Mouse (Mus musculus) stomach, embryonic 16.5 days (tissue): Measurements from ENCODE around the gene Pgpep1l. TPM values are rescaled to one million over a fixed set of nuclear protein-coding genes. Genes with fewer than 3 reads are reported as not detected.

ENCODE experiments used
- ATAC-seq: fragments of 200-750 bp; cut with Nextera tagmentation; 2 replicates; pipeline ENCODE4 v1.8.0; 2017; ENCODE audit warnings: moderate number of reproducible peaks, moderate TSS enrichment; ENCODE audit not compliant: insufficient read depth, low FRiP score
- H3K27ac ChIP-seq: fragments of 300-500 bp; sonication (generic); 2 replicates; pipeline ENCODE4 v1.5.1; 2014; ENCODE audit warnings: low read length
- H3K27me3 ChIP-seq: fragments of 300-500 bp; sonication (generic); 2 replicates; pipeline ENCODE4 v1.6.1; 2014; ENCODE audit warnings: low read length, control low read depth, mixed read lengths; ENCODE audit not compliant: control insufficient read depth, insufficient read depth
- H3K36me3 ChIP-seq: fragments of 300-500 bp; sonication (generic); 2 replicates; pipeline ENCODE4 v1.6.1; 2014; ENCODE audit warnings: low read length; ENCODE audit not compliant: control insufficient read depth, insufficient read depth
- H3K4me1 ChIP-seq: fragments of 300-500 bp; sonication (generic); 2 replicates; pipeline ENCODE4 v1.6.1; 2014; ENCODE audit warnings: low read length, control low read depth, mixed read lengths; ENCODE audit not compliant: control insufficient read depth, insufficient read depth
- H3K4me2 ChIP-seq: fragments of 300-500 bp; sonication (generic); 2 replicates; pipeline ENCODE4 v1.6.1; 2014; ENCODE audit warnings: low read depth, low read length, mixed read lengths
- H3K4me3 ChIP-seq: fragments of 300-500 bp; sonication (generic); replicated peaks from 2 replicates; pipeline ENCODE4 v1.5.1; 2014; ENCODE audit warnings: mild to moderate bottlenecking, low read length
- H3K9ac ChIP-seq: fragments of 300-500 bp; sonication (generic); 2 replicates; pipeline ENCODE4 v1.6.1; 2014; ENCODE audit warnings: low read length
- H3K9me3 ChIP-seq: fragments of 300-500 bp; sonication (generic); replicated peaks from 2 replicates; pipeline ENCODE4 v1.6.1; 2016; ENCODE audit warnings: low read length, control low read depth; ENCODE audit not compliant: control insufficient read depth
- WGBS: fragments of 180-500 bp; shearing (Covaris S2); extraction: QIAGEN DNeasy Blood & Tissue Kit; methylation state at CpG from one replicate; pipeline ENCODE4 v1.1.7; 2014; 5-methylcytosine and 5-hydroxymethylcytosine counted together
- polyA plus RNA-seq: library from polyadenylated mRNA; unstranded; fragments of >200 nt; fragmentation: Nextera tagmentation; extraction: Ambion mirVana; gene quantifications from 2 replicates; pipeline ENCODE4 v1.2.1, GENCODE M21; 2015

Pgpep1l gene
- polyA plus RNA-seq, 1 experiment from 2014 or later: not detected

GRCm38 (mm10) chr7:68273515-68273914 is 9.5 kb upstream of the Pgpep1l start, which contains the start of gene Fam169b:
Fam169b (plus strand) TSS chr7:68273839.
- no peak within 1 kb of the TSS for H3K9ac ChIP-seq
- no peak for ATAC-seq
- peaks cover 3% of the 10 kb centered on the region; the same call in 1 of the 2 replicates for H3K27me3 ChIP-seq
- peaks cover 8% of the 10 kb centered on the region; the same call in 1 of the 2 replicates for H3K4me1 ChIP-seq
- H3K9me3 ChIP-seq: no peaks in the 10 kb centered on the region
- H3K4me3 ChIP-seq: no peak within 1 kb of the TSS
- no peak within 1 kb of the TSS for H3K4me2 ChIP-seq
- no peak within 1 kb of the TSS for H3K27ac ChIP-seq
- no peaks in the 10 kb centered on the region for H3K36me3 ChIP-seq

DNA sequence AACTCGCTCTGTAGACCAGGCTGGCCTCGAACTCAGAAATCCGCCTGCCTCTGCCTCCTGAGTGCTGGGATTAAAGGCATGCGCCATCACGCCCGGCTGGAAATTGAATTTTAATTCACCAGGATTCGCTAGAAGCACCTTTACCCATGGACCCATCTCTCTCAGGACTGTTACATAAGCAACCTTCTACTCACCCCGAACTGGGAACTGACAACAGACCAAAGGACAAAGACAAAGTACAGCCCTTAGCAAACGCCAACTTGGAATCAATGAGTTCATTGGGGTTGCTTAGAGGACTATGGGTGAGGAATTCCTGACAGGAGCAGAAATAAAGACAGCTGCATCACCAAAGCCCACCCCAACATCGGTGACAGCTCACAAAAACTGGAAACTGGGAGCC is 8.6 kb upstream of the Pgpep1l start:
- Histone ChIP-seq H3K27ac (no peak overlapping the region), H3K9me3 (no peaks in the 10 kb centered on the region), H3K4me1 (peaks cover 8% of the 10 kb centered on the region; the same call in 1 of the 2 replicates), H3K36me3 (no peaks in the 10 kb centered on the region), H3K9ac (no peak overlapping the region), H3K4me3 (no peak overlapping the region), H3K4me2 (no peak overlapping the region), H3K27me3 (peaks cover 3% of the 10 kb centered on the region; the same call in 1 of the 2 replicates)
- no peak for ATAC-seq
- 86% methylated on average over 10 of the region's 10 CpGs for WGBS

DNA sequence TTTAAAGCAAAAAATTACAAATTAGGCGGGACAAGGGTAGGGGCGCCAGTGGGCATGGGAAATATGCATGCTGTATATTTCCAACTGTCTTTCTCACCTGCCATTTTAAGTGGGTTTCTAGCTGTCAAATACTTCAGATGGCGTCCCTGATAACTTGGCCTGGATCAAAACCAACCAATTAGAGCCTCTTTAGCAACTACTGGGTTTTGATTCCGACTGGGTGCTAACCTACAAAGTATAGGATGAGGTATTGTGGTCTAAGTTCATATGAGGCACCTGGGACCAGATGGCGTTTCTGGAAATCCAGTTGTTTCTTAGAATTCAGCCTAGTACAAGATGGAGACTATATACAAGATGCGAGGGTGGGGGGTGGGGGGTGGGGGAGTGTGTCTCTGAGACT is 7.8 kb upstream of the Pgpep1l start:
- WGBS: 92% methylated on average over 6 of the region's 6 CpGs
- peaks cover 3% of the 10 kb centered on the region; the same call in 1 of the 2 replicates for H3K27me3 ChIP-seq
- H3K9ac ChIP-seq: no peak overlapping the region
- no peaks in the 10 kb centered on the region for H3K9me3 ChIP-seq
- H3K4me3 ChIP-seq: no peak overlapping the region
- no peaks in the 10 kb centered on the region for H3K36me3 ChIP-seq
- no peak overlapping the region for H3K4me2 ChIP-seq
- no peak overlapping the region for H3K27ac ChIP-seq
- peaks cover 8% of the 10 kb centered on the region; the same call in 1 of the 2 replicates for H3K4me1 ChIP-seq
- no peak for ATAC-seq

DNA sequence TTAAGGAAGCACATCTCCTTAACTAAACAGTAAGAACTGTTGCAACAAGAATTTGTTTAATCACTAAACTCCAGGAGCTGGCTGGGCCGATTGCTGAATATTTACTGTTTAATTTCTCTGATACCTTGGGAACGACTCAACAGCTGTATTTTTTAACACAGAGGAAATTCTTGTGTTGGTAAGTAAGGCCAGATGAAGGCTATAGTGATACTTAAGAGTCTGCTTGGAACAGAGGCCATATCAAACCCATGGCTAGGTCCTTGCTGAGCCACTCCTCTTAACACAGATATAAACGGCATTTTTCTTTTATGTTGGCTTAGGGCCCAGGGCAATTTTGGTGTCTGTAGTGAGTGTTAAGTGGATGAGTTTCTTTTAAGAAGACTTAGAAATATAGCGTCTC is 6.5 kb upstream of the Pgpep1l start:
- H3K27me3 ChIP-seq: no peaks in the 10 kb centered on the region
- peaks cover 4% of the 10 kb centered on the region; the same call in 1 of the 2 replicates for H3K4me1 ChIP-seq
- no peaks in the 10 kb centered on the region for H3K9me3 ChIP-seq
- no peak overlapping the region for H3K4me3 ChIP-seq
- H3K4me2 ChIP-seq: no peak overlapping the region
- no peak overlapping the region for H3K9ac ChIP-seq
- H3K27ac ChIP-seq: no peak overlapping the region
- WGBS: 30% methylated on average over 4 of the region's 4 CpGs
- ATAC-seq: 0 out of 2 replicates have a peak, but pooled peaks have one; percentile 47
- H3K36me3 ChIP-seq: no peaks in the 10 kb centered on the region

DNA sequence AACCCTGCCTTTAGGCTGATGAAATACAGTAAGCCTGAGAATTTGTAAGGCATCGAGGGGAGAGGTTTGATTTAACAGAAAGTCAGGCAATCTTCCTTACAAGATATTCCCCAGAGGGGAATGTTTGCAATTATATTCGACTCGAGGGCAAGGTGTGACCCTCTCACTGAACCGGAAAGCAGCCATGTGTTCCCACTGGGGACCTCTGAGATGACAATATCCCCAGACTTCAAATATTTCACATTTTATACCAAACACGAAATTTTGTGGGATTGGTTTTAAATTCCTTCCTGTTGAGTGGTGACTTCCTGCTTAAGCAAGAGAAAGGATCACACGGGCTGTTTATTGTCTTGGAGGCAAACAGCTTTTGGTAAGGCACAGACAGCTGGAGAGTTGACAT is 2.7 kb upstream of the Pgpep1l start:
- 13% methylated on average over 6 of the region's 6 CpGs for WGBS
- no peak overlapping the region for H3K27ac ChIP-seq
- ATAC-seq: no peak

DNA sequence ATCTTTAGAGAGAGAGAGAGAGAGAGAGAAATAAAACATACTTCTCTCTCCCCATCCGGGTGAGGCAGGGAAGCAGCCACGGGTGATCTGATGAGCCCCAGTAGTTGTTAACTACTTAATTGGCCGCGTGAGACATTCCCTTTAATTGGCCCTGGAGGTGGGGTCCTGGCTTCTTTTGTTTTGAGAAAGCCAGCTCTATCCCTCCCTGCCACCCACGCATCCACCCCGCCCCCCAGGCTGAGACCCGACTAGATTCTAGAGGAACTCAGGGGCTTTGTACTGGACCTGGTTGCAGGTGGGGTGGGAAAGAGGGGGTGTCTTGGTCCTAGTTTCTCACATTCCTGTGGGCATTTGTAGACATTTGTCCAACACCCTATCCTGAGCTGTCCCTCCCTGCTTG is 1.4 kb upstream of the Pgpep1l start:
- no peak for ATAC-seq
- Histone ChIP-seq H3K4me3 (no peak overlapping the region), H3K9me3 (no peaks in the 10 kb centered on the region), H3K27ac (no peak overlapping the region), H3K9ac (no peak overlapping the region), H3K36me3 (no peaks in the 10 kb centered on the region), H3K27me3 (0 out of 2 replicates have a peak, but pooled peaks cover 4% of the 10 kb centered on the region), H3K4me1 (peaks cover 12% of the 10 kb centered on the region), H3K4me2 (no peak overlapping the region)
- WGBS: 44% methylated on average over 7 of the region's 7 CpGs

More for the DNA sequence above, 2.7 kb upstream of the Pgpep1l start:
- peaks cover 16% of the 10 kb centered on the region for H3K4me1 ChIP-seq
- H3K9ac ChIP-seq: no peak overlapping the region
- H3K4me2 ChIP-seq: no peak overlapping the region
- H3K27me3 ChIP-seq: 0 out of 2 replicates have a peak, but pooled peaks cover 4% of the 10 kb centered on the region
- H3K4me3 ChIP-seq: no peak overlapping the region
- no peaks in the 10 kb centered on the region for H3K9me3 ChIP-seq
- H3K36me3 ChIP-seq: no peaks in the 10 kb centered on the region

DNA sequence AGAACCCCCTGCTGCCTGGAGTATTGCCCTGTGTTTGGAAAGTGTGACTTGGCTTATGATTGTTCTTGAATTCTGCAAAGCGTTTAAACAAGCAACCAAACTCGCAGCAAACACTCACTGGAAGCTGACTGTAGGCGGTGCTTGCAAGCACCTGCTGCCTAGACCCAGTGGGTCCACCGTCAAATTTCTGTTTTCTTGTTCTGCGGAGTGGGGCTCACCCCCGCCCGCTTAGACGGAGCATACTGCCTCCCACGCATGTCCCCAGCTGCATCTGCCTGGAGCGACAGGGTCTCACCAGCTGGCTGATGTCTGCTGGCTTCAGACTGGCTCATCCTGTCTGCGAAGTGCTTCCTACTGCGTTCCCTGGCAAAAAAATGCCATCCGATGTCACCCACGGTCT is 498 bp upstream of the Pgpep1l start:
- Histone ChIP-seq H3K27me3 (0 out of 2 replicates have a peak, but pooled peaks cover 4% of the 10 kb centered on the region), H3K27ac (no peak overlapping the region), H3K9ac (no peak overlapping the region), H3K4me1 (peaks cover 12% of the 10 kb centered on the region), H3K4me3 (peak overlapping the region; percentile 40), H3K4me2 (peak overlapping the region; percentile 66), H3K36me3 (no peaks in the 10 kb centered on the region), H3K9me3 (no peaks in the 10 kb centered on the region)
- ATAC-seq: no peak
- WGBS: 11% methylated on average over 14 of the region's 14 CpGs

GRCm38 (mm10) chr7:68263346-68264027 is 546 bp downstream of the Pgpep1l start:
- no peak for ATAC-seq
- peaks cover 15% of the 10 kb centered on the region for H3K4me1 ChIP-seq
- H3K9ac ChIP-seq: no peak overlapping the region
- no peaks in the 10 kb centered on the region for H3K9me3 ChIP-seq
- H3K36me3 ChIP-seq: no peaks in the 10 kb centered on the region
- H3K27ac ChIP-seq: no peak overlapping the region
- H3K27me3 ChIP-seq: 0 out of 2 replicates have a peak, but pooled peaks cover 4% of the 10 kb centered on the region
- WGBS: 58% methylated on average over 8 of the region's 8 CpGs
- peak overlapping the region; percentile 40 for H3K4me3 ChIP-seq
- peak overlapping the region; percentile 66 for H3K4me2 ChIP-seq

DNA sequence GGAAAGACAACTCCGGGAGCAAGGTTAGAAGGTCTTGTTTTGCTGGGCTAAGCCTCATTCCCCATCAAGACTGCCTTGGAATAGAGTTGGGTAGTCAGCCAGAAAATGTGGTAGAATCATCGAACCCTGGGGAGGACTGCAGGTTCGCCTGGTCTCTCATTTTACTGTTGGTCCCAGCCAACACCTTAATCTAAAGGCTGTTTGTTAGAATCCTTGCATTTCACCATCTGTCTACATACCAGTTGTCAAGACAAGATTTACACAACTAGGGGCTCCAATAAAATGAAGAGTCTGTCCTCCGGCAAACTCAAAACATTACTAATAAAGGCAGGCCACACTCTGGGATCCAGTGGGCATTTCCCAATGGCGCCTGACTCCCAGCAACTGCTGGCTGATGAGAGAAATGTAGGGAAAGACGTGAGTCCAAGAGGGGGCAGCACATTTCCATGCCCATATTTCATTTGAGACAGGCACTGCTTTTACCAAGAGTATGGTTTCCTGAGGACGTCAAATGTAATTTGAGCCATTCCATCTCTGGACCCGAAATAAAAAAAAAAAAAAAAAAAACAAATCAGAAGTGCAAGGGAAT is 1.3 kb downstream of the Pgpep1l start:
- WGBS: 49% methylated on average over 8 of the region's 8 CpGs

More for the DNA sequence above, 1.3 kb downstream of the Pgpep1l start:
- H3K36me3 ChIP-seq: no peaks in the 10 kb centered on the region
- no peaks in the 10 kb centered on the region for H3K9me3 ChIP-seq
- no peak overlapping the region for H3K9ac ChIP-seq
- 0 out of 2 replicates have a peak, but pooled peaks cover 4% of the 10 kb centered on the region for H3K27me3 ChIP-seq
- H3K4me2 ChIP-seq: no peak overlapping the region
- ATAC-seq: no peak
- no peak overlapping the region for H3K4me3 ChIP-seq
- H3K27ac ChIP-seq: no peak overlapping the region
- H3K4me1 ChIP-seq: peaks cover 20% of the 10 kb centered on the region
